Mouse (Mus musculus) limb, embryonic 11.5 days (tissue): ENCODE results near the gene Mrpl43. TPM values are rescaled to one million over a fixed set of nuclear protein-coding genes. Genes with fewer than 3 reads are reported as not detected.

Experiments
- polyA plus RNA-seq: library from polyadenylated mRNA; unstranded; fragments of >200 nt; fragmentation: Nextera tagmentation; extraction: Ambion mirVana; gene quantifications from 2 replicates; pipeline ENCODE4 v1.2.1, GENCODE M21; 2014

Gene Mrpl43
- polyA plus RNA-seq, 1 experiment from 2014 or later = 73.6 TPM

Other genes with a start within 250 kb of the Mrpl43 start
- gene Slf2, start 75.3 kb downstream of the Mrpl43 start, polyA plus RNA-seq = 57.0 and 61.6 TPM in 2 replicates
- gene Sema4g, start 17.3 kb downstream of the Mrpl43 start, polyA plus RNA-seq = 5.3 and 5.9 TPM in 2 replicates
- gene Twnk, start 779 bp downstream of the Mrpl43 start, polyA plus RNA-seq = 19.0 and 25.4 TPM in 2 replicates
- gene Lzts2, start 8.0 kb upstream of the Mrpl43 start, polyA plus RNA-seq = 64.4 and 71.7 TPM in 2 replicates
- 0.14 and 0.21 TPM in 2 replicates for gene Pdzd7, start 39.3 kb upstream of the Mrpl43 start, polyA plus RNA-seq
- 11.9 and 12.4 TPM in 2 replicates for gene Sfxn3, start 41.1 kb upstream of the Mrpl43 start, polyA plus RNA-seq
- 1.4 and 2.2 TPM in 2 replicates for gene Kazald1, start 68.8 kb upstream of the Mrpl43 start, polyA plus RNA-seq
- gene Tlx1, start 144.2 kb upstream of the Mrpl43 start, polyA plus RNA-seq = 0.13 and 0.17 TPM in 2 replicates
- 5.0 and 5.1 TPM in 2 replicates for gene Lbx1, start 229.4 kb upstream of the Mrpl43 start, polyA plus RNA-seq